Mouse (Mus musculus) WW6 (cell line): ENCODE measurements around the gene Adamts4.

ENCODE experiments used
- DNase-seq: peaks from one replicate; pipeline ENCODE4 v3.0.0-alpha.2; 2013; ENCODE audit warnings: low read depth, low spot score

The Adamts4 gene

GRCm38 (mm10) chr1:171249913-171250600 is at the start of gene Adamts4:
Gene Adamts4 (plus strand): TSS chr1:171250421.
- DNase-seq = no peak

GRCm38 (mm10) chr1:171200769-171201168 is 49.5 kb upstream of the Adamts4 start:
- DNase-seq = no peak

- no peak for DNase-seq
Observed at GRCm38 (mm10) chr1:171203471-171204248, 46.6 kb upstream of the Adamts4 start.

- DNase-seq = no peak
Observed at GRCm38 (mm10) chr1:171204249-171204644, 46.0 kb upstream of the Adamts4 start.

- no peak for DNase-seq
Observed at GRCm38 (mm10) chr1:171205704-171206493, 44.3 kb upstream of the Adamts4 start.

GRCm38 (mm10) chr1:171209409-171209808 is 40.8 kb upstream of the Adamts4 start:
- DNase-seq = no peak

- no peak for DNase-seq
Observed at GRCm38 (mm10) chr1:171212854-171213253, 37.4 kb upstream of the Adamts4 start.

GRCm38 (mm10) chr1:171213801-171214496 is 36.3 kb upstream of the Adamts4 start, which contains the start of gene Nr1i3:
Gene Nr1i3 (plus strand): TSS chr1:171213970.
- no peak for DNase-seq

GRCm38 (mm10) chr1:171216241-171216955 is 33.8 kb upstream of the Adamts4 start:
- DNase-seq = no peak

- DNase-seq = peak; percentile 71
Observed at GRCm38 (mm10) chr1:171220871-171221270, 29.4 kb upstream of the Adamts4 start.

- DNase-seq = no peak
Observed at GRCm38 (mm10) chr1:171221281-171222193, 28.7 kb upstream of the Adamts4 start.

- peak; percentile 93 for DNase-seq
Observed at GRCm38 (mm10) chr1:171222238-171223155, 27.7 kb upstream of the Adamts4 start, which contains the start of gene Tomm40l. Gene Tomm40l (minus strand): TSS chr1:171222514.

GRCm38 (mm10) chr1:171223168-171223567 is 27.1 kb upstream of the Adamts4 start:
- DNase-seq = no peak

- no peak for DNase-seq
Observed at GRCm38 (mm10) chr1:171223796-171224195, 26.4 kb upstream of the Adamts4 start.

GRCm38 (mm10) chr1:171224857-171225256 is 25.4 kb upstream of the Adamts4 start, which contains the start of gene Apoa2:
Gene Apoa2 (plus strand): TSS chr1:171225054.
- no peak for DNase-seq

GRCm38 (mm10) chr1:171226780-171227179 is 23.4 kb upstream of the Adamts4 start:
- no peak for DNase-seq

- DNase-seq = no peak
Observed at GRCm38 (mm10) chr1:171227879-171228278, 22.3 kb upstream of the Adamts4 start.

GRCm38 (mm10) chr1:171229750-171230149 is 20.5 kb upstream of the Adamts4 start:
- no peak for DNase-seq
